Mouse (Mus musculus) small intestine, adult 2 months (tissue): Measurements from ENCODE around the gene Nrbp1.

ENCODE experiments used
- CTCF ChIP-seq: fragments of 200-500 bp; IDR thresholded peaks from 2 replicates; pipeline ENCODE4 v1.5.1; 2012; ENCODE audit warnings: low read depth, mild to moderate bottlenecking, control low read depth, inconsistent platforms, low read length, moderate library complexity, mixed read lengths; ENCODE audit not compliant: insufficient replicate concordance, insufficient read length; ENCODE audit errors: extremely low read depth
- POLR2A ChIP-seq: fragments of 200-500 bp; IDR thresholded peaks from 2 replicates; pipeline ENCODE4 v1.6.1; 2012; ENCODE audit warnings: low read depth, mild to moderate bottlenecking, control low read depth, inconsistent platforms, low read length, moderate library complexity

GRCm38 (mm10) chr5:31295606-31296141 is 55.0 kb downstream of the Nrbp1 start, which contains the start of gene Fndc4:
- TF ChIP-seq CTCF (no peak), POLR2A (no peak)
